Mouse (Mus musculus) MEL (cell line): ENCODE measurements around the gene Sipa1l2. TPM values are rescaled to one million over a fixed set of nuclear protein-coding genes. Genes with fewer than 3 reads are reported as not detected.

Experiments used
- DNase-seq: peaks from one replicate; pipeline ENCODE4 v3.0.0; 2011; ENCODE audit warnings: low read depth, low spot score
- H3K27ac ChIP-seq: 2 replicates; pipeline ENCODE4 v1.5.1; 2012; ENCODE audit warnings: low read depth, mild to moderate bottlenecking, control low read depth, low read length, moderate library complexity; ENCODE audit not compliant: control insufficient read depth
- H3K27me3 ChIP-seq, 2 experiments: fragments of 150-350 bp in 1 of 2; sonication (generic) in 1 of 2; 2 replicates each; pipeline ENCODE4 v1.6.1; 2012; ENCODE audit warnings: low read length in 2 of 2, mild to moderate bottlenecking in 2 of 2, improper control_type of control experiment in 1 of 2, moderate library complexity in 1 of 2; ENCODE audit not compliant: insufficient read depth in 2 of 2, control insufficient read depth in 1 of 2
- H3K36me3 ChIP-seq, 2 experiments: 2 replicates each; pipeline ENCODE4 v1.6.1; 2012 to 2014; ENCODE audit warnings: low read length in 2 of 2, improper control_type of control experiment in 1 of 2, inconsistent platforms in 1 of 2, mild to moderate bottlenecking in 1 of 2; ENCODE audit not compliant: insufficient read depth in 2 of 2, control insufficient read depth in 1 of 2
- H3K4me1 ChIP-seq, 2 experiments: fragments of 150-350 bp in 1 of 2; sonication (generic) in 1 of 2; 2 replicates each; pipeline ENCODE4 v1.6.1; 2012; ENCODE audit warnings: low read length in 2 of 2, improper control_type of control experiment in 1 of 2, mild to moderate bottlenecking in 1 of 2; ENCODE audit not compliant: insufficient read depth in 2 of 2, control insufficient read depth in 1 of 2
- H3K4me3 ChIP-seq, 2 experiments: fragments of 150-350 bp in 1 of 2; sonication (generic) in 1 of 2; 2 replicates each; pipeline ENCODE4 v1.5.1; 2012; ENCODE audit warnings: low read depth in 2 of 2, low read length in 2 of 2, mild to moderate bottlenecking in 2 of 2, moderate library complexity in 2 of 2, control low read depth in 1 of 2, improper control_type of control experiment in 1 of 2; ENCODE audit not compliant: control insufficient read depth in 1 of 2, insufficient read depth in 1 of 2
- H3K79me2 ChIP-seq: 2 replicates; pipeline ENCODE4 v1.6.1; 2012; ENCODE audit warnings: mild to moderate bottlenecking, low read length, moderate library complexity; ENCODE audit not compliant: control insufficient read depth, poor library complexity, insufficient read depth
- H3K9ac ChIP-seq: 2 replicates; pipeline ENCODE4 v1.6.1; 2012; ENCODE audit warnings: low read depth, mild to moderate bottlenecking, control low read depth, low read length, moderate library complexity; ENCODE audit not compliant: control insufficient read depth, poor library complexity, severe bottlenecking
- H3K9me3 ChIP-seq: fragments of 150-350 bp; sonication (generic); replicated peaks from 2 replicates; pipeline ENCODE4 v1.6.1; 2012; ENCODE audit warnings: mild to moderate bottlenecking, low read length, improper control_type of control experiment, moderate library complexity; ENCODE audit not compliant: insufficient read depth
- CHD1 ChIP-seq: IDR thresholded peaks from 2 replicates; pipeline ENCODE4 v1.6.1; 2012; ENCODE audit warnings: low read depth, mild to moderate bottlenecking, inconsistent platforms, low read length, improper control_type of control experiment
- CHD2 ChIP-seq: IDR thresholded peaks from 2 replicates; pipeline ENCODE4 v1.6.1; 2011; ENCODE audit warnings: low read length, improper control_type of control experiment
- ETS1 ChIP-seq: IDR thresholded peaks from 2 replicates; pipeline ENCODE4 v1.6.1; 2012; ENCODE audit warnings: low read depth, mild to moderate bottlenecking, inconsistent platforms, low read length, improper control_type of control experiment, moderate library complexity
- GABPA ChIP-seq: IDR thresholded peaks from 2 replicates; pipeline ENCODE4 v1.6.1; 2012; ENCODE audit warnings: low read depth, mild to moderate bottlenecking, inconsistent platforms, low read length, improper control_type of control experiment, moderate library complexity
- HCFC1 ChIP-seq: IDR thresholded peaks from 2 replicates; pipeline ENCODE4 v1.6.1; 2012; ENCODE audit warnings: low read depth, mild to moderate bottlenecking, inconsistent platforms, low read length, improper control_type of control experiment, moderate library complexity
- MAX ChIP-seq: IDR thresholded peaks from 2 replicates; pipeline ENCODE4 v1.6.1; 2011; ENCODE audit warnings: low read length, improper control_type of control experiment
- MEF2A ChIP-seq: IDR thresholded peaks from 2 replicates; pipeline ENCODE4 v1.6.1; 2014; ENCODE audit warnings: low read depth, mild to moderate bottlenecking, inconsistent platforms, low read length, improper control_type of control experiment; ENCODE audit not compliant: poor library complexity, insufficient replicate concordance, severe bottlenecking; ENCODE audit errors: extremely low read depth
- MYB ChIP-seq: IDR thresholded peaks from 2 replicates; pipeline ENCODE4 v1.6.1; 2011; ENCODE audit warnings: mild to moderate bottlenecking, low read depth, low read length, improper control_type of control experiment
- NELFE ChIP-seq: IDR thresholded peaks from 2 replicates; pipeline ENCODE4 v1.6.1; 2011; ENCODE audit warnings: low read depth, low read length, improper control_type of control experiment
- NRF1 ChIP-seq: IDR thresholded peaks from 2 replicates; pipeline ENCODE4 v1.6.1; 2014; ENCODE audit warnings: low read depth, mild to moderate bottlenecking, inconsistent platforms, low read length, improper control_type of control experiment, moderate library complexity; ENCODE audit not compliant: poor library complexity, insufficient read depth, severe bottlenecking
- RAD21 ChIP-seq: IDR thresholded peaks from 2 replicates; pipeline ENCODE4 v1.6.1; 2011; ENCODE audit warnings: mild to moderate bottlenecking, low read depth, low read length, improper control_type of control experiment
- RCOR1 ChIP-seq: IDR thresholded peaks from 2 replicates; pipeline ENCODE4 v1.6.1; 2012; ENCODE audit warnings: low read depth, mild to moderate bottlenecking, inconsistent platforms, low read length, improper control_type of control experiment
- SMC3 ChIP-seq: IDR thresholded peaks from 2 replicates; pipeline ENCODE4 v1.6.1; 2011; ENCODE audit warnings: low read depth, low read length, improper control_type of control experiment
- TAL1 ChIP-seq: IDR thresholded peaks from 2 replicates; pipeline ENCODE4 v1.6.1; 2012; ENCODE audit warnings: mild to moderate bottlenecking, inconsistent platforms, low read length, moderate library complexity, mixed read lengths
- TBP ChIP-seq: IDR thresholded peaks from 2 replicates; pipeline ENCODE4 v1.8.0; 2011; ENCODE audit warnings: low read depth, low read length, improper control_type of control experiment
- TCF12 ChIP-seq: IDR thresholded peaks from 2 replicates; pipeline ENCODE4 v1.6.1; 2014; ENCODE audit warnings: low read depth, mild to moderate bottlenecking, inconsistent platforms, low read length, improper control_type of control experiment, moderate library complexity
- ZNF384 ChIP-seq: IDR thresholded peaks from 2 replicates; pipeline ENCODE4 v1.6.1; 2012; ENCODE audit warnings: low read depth, mild to moderate bottlenecking, inconsistent platforms, low read length, improper control_type of control experiment
- polyA plus RNA-seq, 2 experiments: library from polyadenylated mRNA; stranded (reverse) in 1 of 2; unstranded in 1 of 2; fragments of >175 nt in 1 of 2; fragments of >200 nt in 1 of 2; gene quantifications; 2 replicates each; pipeline versions ENCODE4 v1.2.1 to v1.2.4; 2012; ENCODE audit warnings: low replicate concordance in 2 of 2, low read depth in 1 of 2; ENCODE audit not compliant: insufficient read length in 2 of 2, insufficient read depth in 1 of 2, missing spikeins in 1 of 2
- total RNA-seq: library from RNA; depleted of rRNA; stranded (reverse); fragments of 300-350 nt; gene quantifications from 2 replicates; pipeline ENCODE4 v1.2.3, GENCODE M21; 2012

Gene Sipa1l2
- total and polyA plus RNA-seq, 3 experiments: not detected

DNA sequence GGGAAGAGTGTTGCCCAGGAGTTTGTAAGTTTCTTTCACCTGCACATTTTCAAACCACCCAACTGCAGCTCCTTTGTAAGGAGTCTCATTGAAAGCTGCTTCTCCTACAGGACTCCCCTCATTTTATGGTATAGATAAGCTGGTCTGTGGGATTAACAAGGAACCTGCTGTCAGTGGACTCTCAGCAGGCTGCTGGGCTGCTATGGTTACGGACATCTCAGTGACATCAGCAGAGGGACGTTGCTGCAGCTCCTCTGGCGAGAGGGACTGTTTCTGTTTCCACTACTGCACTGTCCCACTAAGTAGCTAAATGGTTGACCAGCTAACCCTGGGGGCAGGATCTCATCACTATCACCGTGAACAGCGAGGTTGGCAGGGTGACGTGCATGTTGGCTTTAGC, 120.6 kb downstream of the Sipa1l2 start:
- Histone ChIP-seq H3K4me3 (no peak overlapping the region), H3K27me3 (no peaks in the 10 kb centered on the region; a peak in 1 of 4 replicates), H3K79me2 (no peaks in the 10 kb centered on the region), H3K36me3 (no peaks in the 10 kb centered on the region), H3K4me1 (no peaks in the 10 kb centered on the region), H3K27ac (no peak overlapping the region), H3K9me3 (no peaks in the 10 kb centered on the region), H3K9ac (no peak overlapping the region)
- no peak for DNase-seq
- no peak for TF ChIP-seq TBP
- TF ChIP-seq MAX: no peak
- TF ChIP-seq CHD2: no peak
- no peak for TF ChIP-seq HCFC1
- no peak for TF ChIP-seq NELFE

DNA sequence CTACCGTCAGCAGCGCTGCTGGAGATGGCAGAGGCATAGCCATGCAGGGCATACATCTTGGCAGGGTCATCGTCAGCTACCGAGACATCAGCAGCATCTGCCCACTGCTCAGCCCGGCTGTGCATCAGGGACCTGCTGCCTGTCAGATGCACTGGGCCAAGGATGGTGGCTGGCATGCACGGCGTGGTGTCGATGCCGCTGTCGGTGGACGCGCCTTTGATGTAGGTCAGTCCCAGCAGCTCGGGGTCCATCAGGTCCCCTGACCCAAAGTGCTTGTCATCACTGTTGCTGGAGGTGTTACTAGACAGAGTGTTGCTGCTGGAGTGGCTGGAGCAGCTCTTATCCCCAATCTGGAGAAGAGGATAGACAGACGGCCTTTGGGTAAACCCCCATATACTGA, 122.1 kb downstream of the Sipa1l2 start:
- no peaks in the 10 kb centered on the region for H3K79me2 ChIP-seq
- H3K9me3 ChIP-seq: no peaks in the 10 kb centered on the region
- H3K4me1 ChIP-seq: no peaks in the 10 kb centered on the region
- no peak overlapping the region for H3K4me3 ChIP-seq
- no peak overlapping the region for H3K9ac ChIP-seq
- H3K27ac ChIP-seq: no peak overlapping the region
- TF ChIP-seq SMC3 (no peak), HCFC1 (no peak), CHD2 (no peak), GABPA (no peak), TCF12 (no peak), TAL1 (no peak), ZNF384 (no peak), MYB (no peak), NELFE (no peak), CHD1 (no peak), NRF1 (no peak), RAD21 (no peak), ETS1 (no peak), MEF2A (no peak)
- H3K27me3 ChIP-seq: no peaks in the 10 kb centered on the region
- H3K36me3 ChIP-seq: no peaks in the 10 kb centered on the region
- no peak for DNase-seq

DNA sequence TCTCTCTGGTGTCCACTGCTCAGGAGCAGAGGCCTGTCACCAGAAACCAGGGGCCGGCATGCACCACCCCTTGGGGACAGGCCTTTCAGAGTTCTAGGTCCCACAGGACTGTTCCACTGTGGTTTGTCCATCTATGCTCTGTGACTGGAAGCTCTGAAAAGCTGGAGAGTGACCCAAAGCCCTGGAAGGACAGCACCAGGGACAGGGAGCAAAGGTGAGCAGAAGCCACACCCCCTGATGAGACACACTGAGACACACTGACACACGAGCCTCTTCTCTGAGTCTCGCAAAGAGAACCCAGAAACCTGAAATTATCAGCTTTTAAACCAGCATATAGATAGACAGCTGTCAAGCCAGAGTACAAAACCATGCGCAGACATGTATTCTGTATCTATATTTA, 123.4 kb downstream of the Sipa1l2 start:
- H3K9me3 ChIP-seq: no peaks in the 10 kb centered on the region

More for the DNA sequence above, 123.4 kb downstream of the Sipa1l2 start:
- H3K4me3 ChIP-seq: no peak overlapping the region
- no peak for DNase-seq
- TF ChIP-seq RCOR1 (no peak), TAL1 (no peak)
- TF ChIP-seq, all 39 proteins: peak for 0
- no peaks in the 10 kb centered on the region for H3K36me3 ChIP-seq
- no peaks in the 10 kb centered on the region for H3K79me2 ChIP-seq
- no peak overlapping the region for H3K9ac ChIP-seq
- H3K27ac ChIP-seq: no peak overlapping the region
- H3K4me1 ChIP-seq: no peaks in the 10 kb centered on the region
- no peaks in the 10 kb centered on the region for H3K27me3 ChIP-seq
